Mouse (Mus musculus) brain, embryonic 14.5 days (tissue): ENCODE data around the gene Chaf1a.

Source experiments
- CTCF ChIP-seq: fragments of 200-500 bp; IDR thresholded peaks from 2 replicates; pipeline ENCODE4 v1.5.1; 2012; ENCODE audit warnings: inconsistent platforms, mild to moderate bottlenecking, moderate library complexity, borderline replicate concordance; ENCODE audit not compliant: insufficient read depth, insufficient read length; ENCODE audit errors: extremely low read depth
- POLR2A ChIP-seq: fragments of 200-500 bp; IDR thresholded peaks from 2 replicates; pipeline ENCODE4 v1.6.1; 2012; ENCODE audit warnings: mild to moderate bottlenecking, inconsistent platforms, borderline replicate concordance; ENCODE audit not compliant: poor library complexity, insufficient read depth, insufficient read length, severe bottlenecking; ENCODE audit errors: extremely low read depth

GRCm38 (mm10) chr17:56040030-56040856 is at the start of gene Chaf1a:
- TF ChIP-seq CTCF (no peak), POLR2A (peak; percentile 41; the same call in 1 of the 2 replicates)
